Mouse (Mus musculus): ENCODE results near the gene Pltp.

DNA sequence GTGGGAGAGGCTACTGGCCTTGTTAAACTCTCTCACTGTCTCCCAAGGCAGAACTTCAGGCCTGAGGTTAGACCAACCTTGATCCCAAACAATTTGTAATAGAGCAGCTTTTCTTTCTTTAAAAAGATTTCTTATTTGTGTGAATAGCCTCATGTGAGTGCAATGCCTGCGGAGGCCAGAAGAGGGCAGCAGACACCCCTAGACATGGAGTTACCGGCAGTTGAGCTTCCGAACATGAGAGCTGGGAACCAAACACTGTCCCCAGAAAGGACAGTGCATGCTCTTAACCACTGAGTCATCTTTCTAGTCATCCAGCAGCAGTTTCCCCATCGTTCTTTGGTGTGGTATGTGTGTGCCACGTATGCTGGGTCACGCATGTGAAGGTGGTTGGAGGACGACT, 10.1 kb upstream of the Pltp start:
- TF ChIP-seq CTCF (conservative IDR thresholded peaks at IDR 0.05; ENCODE audit: insufficient read depth, insufficient read length, low read depth, low read length): peak; percentile 57
- no peak for TF ChIP-seq POLR2A (IDR thresholded peaks at IDR 0.05; ENCODE audit: low read depth, low read length)

All from kidney, adult 2 months (tissue).